Mouse (Mus musculus): ENCODE data around the gene Gm21874. TPM values are rescaled to one million over a fixed set of nuclear protein-coding genes. Genes with fewer than 3 reads are reported as not detected.
"Not testable (repeated sequence)": the region's sequence is repeated elsewhere in the genome, so short reads cannot be mapped to it uniquely, and the experiment has no call there.

Gm21874 gene
- total RNA-seq (2021) = not detected
- long read RNA-seq, experiment 1 = 0 reads
- long read RNA-seq, experiment 2 = 0 reads

GRCm38 (mm10) chrY:9416048-9416447, at the start of gene Gm21874:
Gm21874 (minus strand) TSS chrY:9416148.
- DNase-seq (ENCODE audit: low spot score in 2 of 2); intact Hi-C loops (cut with DNase I): not testable (repeated sequence)

Other genes with a start within 250 kb of the Gm21874 start
- gene Gm21721, start 214.0 kb downstream of the Gm21874 start, total RNA-seq (2021) = not detected
- gene Gm21812, start 69.0 kb downstream of the Gm21874 start, total RNA-seq (2021) = not detected